11 mouse cellular contexts compared by ENCODE assay signal in genomic region chr9:123931761-123932700, GRCm38 (mm10). TPM values are rescaled to one million over a fixed set of nuclear protein-coding genes. Genes with fewer than 3 reads are reported as not detected.
DNase-seq lines count a peak whose midpoint lies in the region; ATAC-seq lines count a peak whose summit lies in the region.
"Had no signal": no experiment of that assay in that cellular context is flagged by ENCODE, and none has a peak within 500 bp of the region (broad histone marks: within the 10 kb centered on the region; RNA-seq: fewer than 3 reads in every experiment).

No protein-coding gene starts in this region.

- peak; percentile 34 for DNase-seq in adrenal gland, postnatal 10 days
- DNase-seq in adrenal gland, adult 18-20 months (ENCODE audit: low spot score in 2 of 2) = no peak
- peak; percentile 99 for DNase-seq in 416B (ENCODE audit: low read depth)
- DNase-seq in lung, postnatal 4 days = peak; percentile 30 to 38
- no peak for DNase-seq in kidney, postnatal 10 days
- no peak for DNase-seq in MN1 (ENCODE audit: low spot score)

- no peak overlapping the region for H3K27ac ChIP-seq in kidney, embryonic 16.5 days (ENCODE audit: low read length)
- H3K27ac ChIP-seq: hindbrain, embryonic 15.5 days; lung, embryonic 15.5 days had no signal

- H3K4me2 ChIP-seq in kidney, embryonic 16.5 days (replicated peaks; ENCODE audit: low read depth, low read length) = no peak overlapping the region
- H3K4me2 ChIP-seq: hindbrain, embryonic 15.5 days; lung, embryonic 15.5 days had no signal

- H3K4me1 ChIP-seq in kidney, embryonic 16.5 days (ENCODE audit: insufficient read depth, low read length) = no peaks in the 10 kb centered on the region
- H3K4me1 ChIP-seq: hindbrain, embryonic 15.5 days had no signal

- no peaks in the 10 kb centered on the region for H3K9me3 ChIP-seq in kidney, embryonic 16.5 days (ENCODE audit: low read length)
- H3K9me3 ChIP-seq: hindbrain, embryonic 15.5 days; lung, embryonic 15.5 days had no signal

- no peak overlapping the region for H3K9ac ChIP-seq in kidney, embryonic 16.5 days (replicated peaks; ENCODE audit: low read length)
- H3K9ac ChIP-seq: hindbrain, embryonic 15.5 days; lung, embryonic 15.5 days had no signal

- no peak overlapping the region for H3K4me3 ChIP-seq in kidney, embryonic 16.5 days (ENCODE audit: low read length)
- H3K4me3 ChIP-seq: erythroblast, embryonic 14.5 days; hindbrain, embryonic 15.5 days; lung, embryonic 15.5 days had no signal

- H3K27me3 ChIP-seq in kidney, embryonic 16.5 days (ENCODE audit: insufficient read depth, low read length) = no peaks in the 10 kb centered on the region
- H3K27me3 ChIP-seq: hindbrain, embryonic 15.5 days; lung, embryonic 15.5 days had no signal

- ATAC-seq in granulocyte monocyte progenitor cell, adult 5-6 weeks (replicated peaks; ENCODE audit: poor library complexity, severe bottlenecking) = peak; percentile 44
- ATAC-seq in kidney, embryonic 16.5 days (ENCODE audit: low FRiP score, low TSS enrichment) = no peak

- H3K36me3 ChIP-seq in kidney, embryonic 16.5 days (ENCODE audit: insufficient read depth, low read length) = no peaks in the 10 kb centered on the region
- H3K36me3 ChIP-seq: hindbrain, embryonic 15.5 days; lung, embryonic 15.5 days had no signal

- WGBS in kidney, embryonic 16.5 days = 60% methylated on average over 5 of the region's 6 CpGs

RNA-seq across cellular contexts. Expression of gene Ccr1, which starts 36.5 kb away (rescaled TPM):
- 1 to 10 TPM; 1.6 to 1.8 TPM for total RNA-seq in adrenal gland, postnatal 10 days (2021)
- 1 to 10 TPM; 1.1 to 1.7 TPM for total RNA-seq in adrenal gland, adult 18-20 months (2021)
- 2.1 and 3.8 TPM in 2 replicates for total RNA-seq in granulocyte monocyte progenitor cell, adult 5-6 weeks (2014; fragmentation: Nextera tagmentation)
- 4.7 and 5.6 TPM in 2 replicates for total RNA-seq in granulocyte monocyte progenitor cell, adult 5-6 weeks (2017)
- 2.0 and 2.5 TPM in 2 replicates for polyA plus RNA-seq in kidney, embryonic 16.5 days (2015; fragmentation: Nextera tagmentation; extraction: Ambion mirVana)
- polyA plus RNA-seq: erythroblast, embryonic 14.5 days had no signal

RNA-seq across cellular contexts. Expression of gene Ccr1l1, which starts 46.2 kb away (rescaled TPM):
- total RNA-seq in adrenal gland, postnatal 10 days (2021) = not detected
- not detected for total RNA-seq in adrenal gland, adult 18-20 months (2021)
- not detected in 2 replicates for total RNA-seq in granulocyte monocyte progenitor cell, adult 5-6 weeks (2014; fragmentation: Nextera tagmentation)
- not detected in 2 replicates for total RNA-seq in granulocyte monocyte progenitor cell, adult 5-6 weeks (2017)
- not detected in 2 replicates for polyA plus RNA-seq in kidney, embryonic 16.5 days (2015; fragmentation: Nextera tagmentation; extraction: Ambion mirVana)
- polyA plus RNA-seq: erythroblast, embryonic 14.5 days; hindbrain, embryonic 15.5 days; lung, embryonic 15.5 days had no signal

Comparison
In these comparisons a context has a peak if more than half of its experiments do, and no peak if none do; other contexts are left out.
1. DNase-seq: peak in adrenal gland, postnatal 10 days (single experiment), 416B (single experiment) and lung, postnatal 4 days (2 of 2); none in adrenal gland, adult 18-20 months (0 of 2), kidney, postnatal 10 days (single experiment) and MN1 (single experiment).